Mouse (Mus musculus) retina, embryonic 14.5 days (tissue): Measurements from ENCODE around the gene Hscb.
"Not testable (repeated sequence)": the region's sequence is repeated elsewhere in the genome, so short reads cannot be mapped to it uniquely, and the experiment has no call there.

ENCODE experiments used
- DNase-seq: peaks from one replicate; pipeline ENCODE4 v3.0.0-alpha.2; 2015; ENCODE audit warnings: low spot score

Hscb gene

GRCm38 (mm10) chr5:110839678-110840365, at the start of gene Hscb, which contains the start of gene Chek2:
Gene Hscb (minus strand): TSS chr5:110839777.
Gene Chek2 (plus strand): TSS chr5:110839979.
- DNase-seq: peak; percentile 98

GRCm38 (mm10) chr5:110888596-110888995, 49.0 kb upstream of the Hscb start:
- peak; percentile 35 for DNase-seq

- DNase-seq: peak; percentile 84
Observed at GRCm38 (mm10) chr5:110879584-110880374, 40.2 kb upstream of the Hscb start, which contains the start of gene Ttc28. Gene Ttc28 (plus strand): TSS chr5:110879803.

- no peak for DNase-seq
Observed at GRCm38 (mm10) chr5:110879042-110879441, 39.5 kb upstream of the Hscb start.

GRCm38 (mm10) chr5:110878526-110878925, 38.9 kb upstream of the Hscb start:
- not testable (repeated sequence) for DNase-seq

GRCm38 (mm10) chr5:110877666-110878505, 38.3 kb upstream of the Hscb start:
- no peak for DNase-seq

- no peak for DNase-seq
Observed at GRCm38 (mm10) chr5:110875286-110875685, 35.7 kb upstream of the Hscb start.

- DNase-seq: no peak
Observed at GRCm38 (mm10) chr5:110874711-110875110, 35.1 kb upstream of the Hscb start.

- no peak for DNase-seq
Observed at GRCm38 (mm10) chr5:110873160-110873559, 33.6 kb upstream of the Hscb start.

GRCm38 (mm10) chr5:110869242-110869669, 29.7 kb upstream of the Hscb start:
- peak; percentile 13 for DNase-seq

- DNase-seq: peak; percentile 39
Observed at GRCm38 (mm10) chr5:110868460-110868859, 28.9 kb upstream of the Hscb start.

GRCm38 (mm10) chr5:110860445-110860844, 20.9 kb upstream of the Hscb start:
- DNase-seq: no peak

GRCm38 (mm10) chr5:110859013-110859650, 19.6 kb upstream of the Hscb start:
- DNase-seq: no peak

- DNase-seq: no peak
Observed at GRCm38 (mm10) chr5:110857091-110857490, 17.5 kb upstream of the Hscb start.

- no peak for DNase-seq
Observed at GRCm38 (mm10) chr5:110852990-110853389, 13.4 kb upstream of the Hscb start.

GRCm38 (mm10) chr5:110841046-110841862, 1.7 kb upstream of the Hscb start:
- DNase-seq: no peak

GRCm38 (mm10) chr5:110840465-110840864, 888 bp upstream of the Hscb start:
- DNase-seq: peak; percentile 60

GRCm38 (mm10) chr5:110839038-110839677, 419 bp downstream of the Hscb start:
- no peak for DNase-seq

GRCm38 (mm10) chr5:110838016-110838415, 1.6 kb downstream of the Hscb start:
- not testable (repeated sequence) for DNase-seq

GRCm38 (mm10) chr5:110835959-110836358, 3.6 kb downstream of the Hscb start:
- DNase-seq: peak; percentile 72
